Mouse (Mus musculus): ENCODE data around the gene Gse1. TPM values are rescaled to one million over a fixed set of nuclear protein-coding genes. Genes with fewer than 3 reads are reported as not detected.

The Gse1 gene
- polyA plus RNA-seq, 1 experiment, result 45.8 TPM

GRCm38 (mm10) chr8:120471752-120472151 lies 243.5 kb downstream of the Gse1 start:
- Histone ChIP-seq H3K4me1 (ENCODE audit: control insufficient read depth, insufficient read depth, low read length) (peaks cover 15% of the 10 kb centered on the region; the same call in 1 of the 2 replicates), H3K27ac (ENCODE audit: control insufficient read depth, insufficient read depth, low read depth, low read length, poor library complexity) (no peak overlapping the region), H3K4me3 (replicated peaks; ENCODE audit: control insufficient read depth, low read depth, low read length) (no peak overlapping the region)
- TF ChIP-seq POLR2A (IDR thresholded peaks at IDR 0.05; ENCODE audit: borderline replicate concordance, control insufficient read depth, low read depth, low read length), result no peak
- TF ChIP-seq CTCF (IDR thresholded peaks at IDR 0.05; ENCODE audit: control insufficient read depth, insufficient read depth, low read length), result no peak
- 55% methylated on average over 2 of the region's 2 CpGs for WGBS

DNA sequence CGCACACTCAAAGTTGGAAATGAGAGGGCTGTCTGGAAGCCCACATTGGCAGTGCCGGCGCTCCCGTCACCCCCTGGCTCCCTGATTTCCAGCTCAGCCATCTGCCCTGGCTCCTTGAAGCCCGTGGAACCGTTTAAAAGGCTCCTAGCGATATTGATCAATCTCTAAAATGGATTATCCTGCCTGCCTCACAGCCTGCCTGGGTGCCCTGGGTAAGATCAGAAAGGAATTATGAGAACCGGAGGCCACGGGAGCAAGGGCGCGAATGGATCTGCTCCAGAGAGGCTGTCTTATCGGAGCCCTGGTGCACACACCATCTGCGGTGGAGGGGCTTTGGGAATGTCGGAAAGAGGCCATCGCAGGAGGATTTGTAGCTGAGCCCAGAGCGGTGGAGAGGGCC lies 244.0 kb downstream of the Gse1 start:
- Histone ChIP-seq H3K4me1 (ENCODE audit: control insufficient read depth, insufficient read depth, low read length) (peaks cover 15% of the 10 kb centered on the region; the same call in 1 of the 2 replicates), H3K27ac (ENCODE audit: control insufficient read depth, insufficient read depth, low read depth, low read length, poor library complexity) (no peak overlapping the region), H3K4me3 (replicated peaks; ENCODE audit: control insufficient read depth, low read depth, low read length) (no peak overlapping the region)
- TF ChIP-seq CTCF (IDR thresholded peaks at IDR 0.05; ENCODE audit: control insufficient read depth, insufficient read depth, low read length) (no peak), POLR2A (IDR thresholded peaks at IDR 0.05; ENCODE audit: borderline replicate concordance, control insufficient read depth, low read depth, low read length) (no peak)
- WGBS, result 89% methylated on average over 16 of the region's 16 CpGs

GRCm38 (mm10) chr8:120473729-120474364 lies 245.6 kb downstream of the Gse1 start:
- WGBS, result 70% methylated on average over 13 of the region's 13 CpGs
- peaks cover 15% of the 10 kb centered on the region; the same call in 1 of the 2 replicates for H3K4me1 ChIP-seq (ENCODE audit: control insufficient read depth, insufficient read depth, low read length)

DNA sequence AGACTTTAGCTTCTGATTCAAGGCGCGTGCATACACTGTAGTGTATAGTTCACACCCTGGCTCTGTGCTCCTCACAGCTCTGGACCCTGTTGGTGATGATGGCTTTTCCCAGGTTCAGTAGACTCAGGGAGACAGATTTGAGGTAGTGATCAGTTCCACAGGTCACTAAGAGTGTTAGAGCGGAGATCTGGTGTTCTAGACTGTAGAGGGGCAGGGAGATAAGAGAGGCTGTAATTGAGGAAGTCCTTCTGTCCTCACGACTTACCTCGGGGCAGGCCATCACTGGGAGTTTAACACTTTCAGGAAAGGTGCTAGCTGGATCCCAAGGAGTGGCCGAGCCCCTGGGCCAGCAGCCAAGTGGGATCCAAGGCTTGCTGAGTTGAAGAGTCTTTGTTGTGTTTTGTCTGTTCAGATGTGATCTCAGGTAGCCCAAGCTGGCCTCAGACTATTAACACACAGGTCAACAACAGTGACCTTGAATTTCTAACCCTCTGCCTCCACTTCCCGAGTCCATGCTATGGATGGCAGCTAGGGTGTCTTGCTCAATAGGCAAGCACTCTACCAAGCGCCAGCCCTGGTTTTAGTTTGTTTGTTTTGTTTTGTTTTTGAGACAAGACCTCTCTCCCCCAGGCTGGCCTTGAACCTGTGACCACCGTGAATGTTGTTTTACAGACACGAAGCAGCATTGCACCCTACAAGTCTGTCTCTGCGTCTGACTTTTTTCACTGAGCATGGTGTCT lies 246.4 kb downstream of the Gse1 start:
- H3K27ac ChIP-seq (ENCODE audit: control insufficient read depth, insufficient read depth, low read depth, low read length, poor library complexity), result peak overlapping the region; percentile 12; the same call in 1 of the 2 replicates
- TF ChIP-seq POLR2A (IDR thresholded peaks at IDR 0.05; ENCODE audit: borderline replicate concordance, control insufficient read depth, low read depth, low read length) (no peak), CTCF (IDR thresholded peaks at IDR 0.05; ENCODE audit: control insufficient read depth, insufficient read depth, low read length) (no peak)
- 58% methylated on average over 11 of the region's 11 CpGs for WGBS
- H3K4me3 ChIP-seq (replicated peaks; ENCODE audit: control insufficient read depth, low read depth, low read length), result no peak overlapping the region
- peaks cover 15% of the 10 kb centered on the region; the same call in 1 of the 2 replicates for H3K4me1 ChIP-seq (ENCODE audit: control insufficient read depth, insufficient read depth, low read length)

More at GRCm38 (mm10) chr8:120473729-120474364, 245.6 kb downstream of the Gse1 start:
- no peak overlapping the region for H3K27ac ChIP-seq (ENCODE audit: control insufficient read depth, insufficient read depth, low read depth, low read length, poor library complexity)
- no peak for TF ChIP-seq CTCF (IDR thresholded peaks at IDR 0.05; ENCODE audit: control insufficient read depth, insufficient read depth, low read length)
- TF ChIP-seq POLR2A (IDR thresholded peaks at IDR 0.05; ENCODE audit: borderline replicate concordance, control insufficient read depth, low read depth, low read length), result no peak
- H3K4me3 ChIP-seq (replicated peaks; ENCODE audit: control insufficient read depth, low read depth, low read length), result no peak overlapping the region

DNA sequence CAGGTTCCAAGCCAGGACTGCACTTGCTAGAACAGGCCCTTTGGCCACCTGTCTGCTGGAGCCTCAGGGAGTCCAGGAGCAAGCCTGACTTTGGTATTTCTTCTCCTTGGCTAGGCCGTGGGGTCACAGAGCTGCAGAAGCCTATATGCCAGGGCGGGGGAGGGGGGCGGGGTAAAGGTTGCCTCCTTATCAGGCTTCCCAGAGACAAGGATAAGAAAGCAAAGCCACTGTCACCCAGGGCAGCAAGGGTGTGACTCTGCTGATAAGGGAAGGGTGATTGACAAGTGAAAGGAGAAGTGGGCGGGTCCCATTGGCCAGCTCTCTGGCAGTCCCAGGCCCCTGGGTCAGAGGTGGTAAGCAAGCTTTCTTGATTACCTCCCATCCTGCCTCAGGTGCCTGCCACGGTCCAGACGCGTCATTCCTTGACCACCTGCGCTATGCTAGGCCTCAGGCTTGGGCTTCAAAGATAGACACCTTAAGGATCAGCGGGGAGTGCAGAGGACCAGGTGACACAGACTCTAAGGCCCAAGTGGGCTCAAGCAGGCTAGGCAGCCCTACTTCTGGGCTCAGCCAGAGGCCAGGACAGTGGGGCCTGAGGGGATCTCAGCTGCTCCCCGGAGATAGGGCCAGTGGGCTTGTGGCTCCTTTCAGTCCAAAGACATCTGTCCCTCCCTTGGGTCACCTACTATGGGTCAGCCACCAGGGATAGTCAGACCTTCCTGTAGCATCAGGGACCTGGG lies 247.4 kb downstream of the Gse1 start:
- H3K4me3 ChIP-seq (replicated peaks; ENCODE audit: control insufficient read depth, low read depth, low read length), result no peak overlapping the region
- H3K27ac ChIP-seq (ENCODE audit: control insufficient read depth, insufficient read depth, low read depth, low read length, poor library complexity), result peak overlapping the region; percentile 32
- no peak for TF ChIP-seq CTCF (IDR thresholded peaks at IDR 0.05; ENCODE audit: control insufficient read depth, insufficient read depth, low read length)
- TF ChIP-seq POLR2A (IDR thresholded peaks at IDR 0.05; ENCODE audit: borderline replicate concordance, control insufficient read depth, low read depth, low read length), result no peak
- 29% methylated on average over 10 of the region's 10 CpGs for WGBS
- peaks cover 15% of the 10 kb centered on the region; the same call in 1 of the 2 replicates for H3K4me1 ChIP-seq (ENCODE audit: control insufficient read depth, insufficient read depth, low read length)

GRCm38 (mm10) chr8:120476711-120477575 lies 248.7 kb downstream of the Gse1 start:
- TF ChIP-seq POLR2A (IDR thresholded peaks at IDR 0.05; ENCODE audit: borderline replicate concordance, control insufficient read depth, low read depth, low read length) (no peak), CTCF (IDR thresholded peaks at IDR 0.05; ENCODE audit: control insufficient read depth, insufficient read depth, low read length) (no peak)
- WGBS, result 81% methylated on average over 25 of the region's 25 CpGs
- H3K4me1 ChIP-seq (ENCODE audit: control insufficient read depth, insufficient read depth, low read length), result peaks cover 16% of the 10 kb centered on the region; the same call in 1 of the 2 replicates

DNA sequence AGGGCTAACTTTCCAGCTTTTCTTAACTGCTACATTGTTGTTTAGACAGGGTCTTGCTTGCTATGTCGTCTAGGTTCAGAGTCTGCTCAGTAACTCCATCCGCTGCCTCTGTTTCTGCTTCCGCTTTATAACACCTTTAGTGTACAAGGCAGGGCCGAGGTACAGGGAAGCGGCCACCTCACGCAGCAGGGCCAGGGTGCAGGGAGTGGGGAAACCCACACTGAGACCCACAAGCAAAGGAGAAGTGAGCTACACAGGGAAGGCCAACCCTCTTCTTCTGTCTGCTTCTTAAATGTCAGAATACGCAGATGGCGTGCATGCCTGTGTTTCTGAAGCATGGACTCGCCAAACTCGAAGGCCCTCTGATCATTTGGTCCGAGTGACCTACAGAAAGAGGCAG lies 250.5 kb downstream of the Gse1 start:
- TF ChIP-seq POLR2A (IDR thresholded peaks at IDR 0.05; ENCODE audit: borderline replicate concordance, control insufficient read depth, low read depth, low read length), result no peak
- no peak for TF ChIP-seq CTCF (IDR thresholded peaks at IDR 0.05; ENCODE audit: control insufficient read depth, insufficient read depth, low read length)
- WGBS, result 50% methylated on average over 11 of the region's 11 CpGs
- peaks cover 16% of the 10 kb centered on the region; the same call in 1 of the 2 replicates for H3K4me1 ChIP-seq (ENCODE audit: control insufficient read depth, insufficient read depth, low read length)

More at GRCm38 (mm10) chr8:120476711-120477575, 248.7 kb downstream of the Gse1 start:
- no peak overlapping the region; the same call in 1 of the 2 replicates for H3K27ac ChIP-seq (ENCODE audit: control insufficient read depth, insufficient read depth, low read depth, low read length, poor library complexity)
- no peak overlapping the region for H3K4me3 ChIP-seq (replicated peaks; ENCODE audit: control insufficient read depth, low read depth, low read length)

More for the DNA sequence above, 250.5 kb downstream of the Gse1 start:
- H3K27ac ChIP-seq (ENCODE audit: control insufficient read depth, insufficient read depth, low read depth, low read length, poor library complexity), result no peak overlapping the region
- H3K4me3 ChIP-seq (replicated peaks; ENCODE audit: control insufficient read depth, low read depth, low read length), result no peak overlapping the region
